Mouse (Mus musculus): Measurements from ENCODE around the gene Capza2. TPM values are rescaled to one million over a fixed set of nuclear protein-coding genes. Genes with fewer than 3 reads are reported as not detected.
A peak's percentile ranks its signal among the peaks of the same experiment; 100 is the strongest.

The Capza2 gene
- polyA plus RNA-seq, 1 experiment from 2014 or later, result 89.8 TPM

DNA sequence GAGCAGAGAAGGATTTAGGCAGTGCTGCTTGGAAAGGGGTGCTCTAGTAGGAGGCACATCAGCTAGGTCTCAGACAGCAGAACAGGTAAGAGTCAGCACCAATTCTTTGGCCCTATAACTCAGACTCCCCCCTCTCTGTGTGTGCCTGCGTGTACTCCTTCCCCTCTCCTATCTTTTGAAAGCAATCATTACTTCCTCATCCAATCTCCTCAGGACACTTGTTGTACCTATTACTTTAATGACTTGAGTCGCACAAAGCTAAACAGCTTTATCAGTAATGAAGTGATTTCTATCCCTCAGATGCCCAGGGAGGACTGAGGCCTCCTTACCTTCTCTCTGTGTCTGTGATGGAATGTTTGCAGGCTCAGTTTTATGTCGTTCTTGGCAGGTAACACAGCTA lies 10.1 kb downstream of the Capza2 start:
- 19% methylated on average over 3 of the region's 3 CpGs for WGBS (ENCODE audit: insufficient replicate concordance)
- no peak overlapping the region for H3K4me2 ChIP-seq
- no peaks in the 10 kb centered on the region for H3K9me3 ChIP-seq (replicated peaks)
- H3K27me3 ChIP-seq, result no peaks in the 10 kb centered on the region
- H3K4me3 ChIP-seq (replicated peaks), result no peak overlapping the region
- H3K4me1 ChIP-seq (replicated peaks), result peaks cover 27% of the 10 kb centered on the region
- no peak for ATAC-seq (ENCODE audit: insufficient read depth)
- H3K9ac ChIP-seq, result no peak overlapping the region
- peaks cover 22% of the 10 kb centered on the region for H3K36me3 ChIP-seq (replicated peaks)
- H3K27ac ChIP-seq (replicated peaks), result no peak overlapping the region

- Histone ChIP-seq H3K9ac (no peak overlapping the region), H3K36me3 (replicated peaks) (peaks cover 52% of the 10 kb centered on the region), H3K4me1 (replicated peaks) (0 out of 2 replicates have a peak, but pooled peaks cover 2% of the 10 kb centered on the region), H3K4me3 (replicated peaks) (no peak overlapping the region), H3K9me3 (replicated peaks) (no peaks in the 10 kb centered on the region), H3K4me2 (no peak overlapping the region), H3K27ac (replicated peaks) (no peak overlapping the region), H3K27me3 (no peaks in the 10 kb centered on the region)
- WGBS (ENCODE audit: insufficient replicate concordance), result 56% methylated on average over 2 of the region's 2 CpGs
- ATAC-seq (ENCODE audit: insufficient read depth), result no peak
Measured at GRCm38 (mm10) chr6:17652132-17652531, 16.1 kb downstream of the Capza2 start.

GRCm38 (mm10) chr6:17655080-17655479 lies 19.0 kb downstream of the Capza2 start:
- no peaks in the 10 kb centered on the region for H3K9me3 ChIP-seq (replicated peaks)
- H3K4me1 ChIP-seq (replicated peaks), result 0 out of 2 replicates have a peak, but pooled peaks cover 2% of the 10 kb centered on the region
- no peaks in the 10 kb centered on the region for H3K27me3 ChIP-seq
- WGBS (ENCODE audit: insufficient replicate concordance), result 46% methylated on average over 2 of the region's 2 CpGs
- H3K36me3 ChIP-seq (replicated peaks), result peaks cover 50% of the 10 kb centered on the region
- no peak for ATAC-seq (ENCODE audit: insufficient read depth)
- H3K27ac ChIP-seq (replicated peaks), result no peak overlapping the region
- no peak overlapping the region for H3K4me2 ChIP-seq
- no peak overlapping the region for H3K4me3 ChIP-seq (replicated peaks)
- H3K9ac ChIP-seq, result no peak overlapping the region

- H3K36me3 ChIP-seq (replicated peaks), result peaks cover 56% of the 10 kb centered on the region
- no peak overlapping the region for H3K4me2 ChIP-seq
- whole genome bisulfite sequencing (ENCODE audit: insufficient replicate concordance), result 69% methylated on average over 1 of the region's 1 CpGs
- no peaks in the 10 kb centered on the region for H3K9me3 ChIP-seq (replicated peaks)
- H3K4me3 ChIP-seq (replicated peaks), result no peak overlapping the region
- H3K27me3 ChIP-seq, result no peaks in the 10 kb centered on the region
- H3K9ac ChIP-seq, result no peak overlapping the region
- no peak overlapping the region for H3K27ac ChIP-seq (replicated peaks)
- ATAC-seq (ENCODE audit: insufficient read depth), result no peak
- 0 out of 2 replicates have a peak, but pooled peaks cover 2% of the 10 kb centered on the region for H3K4me1 ChIP-seq (replicated peaks)
Measured at GRCm38 (mm10) chr6:17657308-17657707, 21.3 kb downstream of the Capza2 start.

GRCm38 (mm10) chr6:17665348-17665747 lies 29.3 kb downstream of the Capza2 start:
- H3K27ac ChIP-seq (replicated peaks), result no peak overlapping the region
- no peak for ATAC-seq (ENCODE audit: insufficient read depth)
- H3K4me2 ChIP-seq, result no peak overlapping the region
- no peaks in the 10 kb centered on the region for H3K27me3 ChIP-seq
- H3K9me3 ChIP-seq (replicated peaks), result no peaks in the 10 kb centered on the region
- no peak overlapping the region for H3K4me3 ChIP-seq (replicated peaks)
- no peak overlapping the region for H3K9ac ChIP-seq
- peaks cover 65% of the 10 kb centered on the region for H3K36me3 ChIP-seq (replicated peaks)
- H3K4me1 ChIP-seq (replicated peaks), result no peaks in the 10 kb centered on the region
- WGBS (ENCODE audit: insufficient replicate concordance), result 87% methylated on average over 7 of the region's 7 CpGs

DNA sequence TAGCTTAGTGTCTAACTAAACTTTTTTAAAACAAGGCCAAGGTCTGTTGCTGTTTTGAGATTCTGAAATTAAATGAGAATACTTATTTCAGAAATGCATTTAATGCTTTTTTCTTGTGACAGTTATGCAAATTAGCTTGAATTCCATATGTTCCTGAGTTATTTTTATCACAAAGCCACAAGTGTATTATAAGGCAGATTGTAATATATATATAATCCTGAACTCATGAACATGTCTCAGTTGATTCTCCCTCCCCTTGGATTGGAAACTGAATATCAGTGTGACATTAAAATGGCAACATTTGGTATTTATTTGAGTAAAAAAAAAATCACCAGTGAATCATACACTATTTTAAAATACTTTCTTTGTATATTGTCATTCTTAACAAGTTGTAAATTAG lies 30.0 kb downstream of the Capza2 start:
- Histone ChIP-seq H3K9me3 (replicated peaks) (no peaks in the 10 kb centered on the region), H3K4me2 (no peak overlapping the region), H3K9ac (no peak overlapping the region), H3K4me3 (replicated peaks) (no peak overlapping the region), H3K4me1 (replicated peaks) (no peaks in the 10 kb centered on the region), H3K27ac (replicated peaks) (no peak overlapping the region), H3K36me3 (replicated peaks) (peaks cover 61% of the 10 kb centered on the region), H3K27me3 (no peaks in the 10 kb centered on the region)
- ATAC-seq (ENCODE audit: insufficient read depth), result no peak

- Histone ChIP-seq H3K4me1 (replicated peaks) (no peaks in the 10 kb centered on the region), H3K4me3 (replicated peaks) (no peak overlapping the region), H3K27me3 (no peaks in the 10 kb centered on the region), H3K27ac (replicated peaks) (no peak overlapping the region), H3K9me3 (replicated peaks) (no peaks in the 10 kb centered on the region), H3K36me3 (replicated peaks) (peaks cover 45% of the 10 kb centered on the region), H3K4me2 (no peak overlapping the region), H3K9ac (no peak overlapping the region)
- no peak for ATAC-seq (ENCODE audit: insufficient read depth)
- 80% methylated on average over 3 of the region's 3 CpGs for WGBS (ENCODE audit: insufficient replicate concordance)
Measured at GRCm38 (mm10) chr6:17667813-17668212, 31.8 kb downstream of the Capza2 start.

GRCm38 (mm10) chr6:17668334-17668733 lies 32.3 kb downstream of the Capza2 start:
- no peaks in the 10 kb centered on the region for H3K9me3 ChIP-seq (replicated peaks)
- WGBS (ENCODE audit: insufficient replicate concordance), result 90% methylated on average over 12 of the region's 12 CpGs
- H3K27me3 ChIP-seq, result no peaks in the 10 kb centered on the region
- no peaks in the 10 kb centered on the region for H3K4me1 ChIP-seq (replicated peaks)
- no peak overlapping the region for H3K4me3 ChIP-seq (replicated peaks)
- H3K4me2 ChIP-seq, result no peak overlapping the region
- no peak overlapping the region for H3K27ac ChIP-seq (replicated peaks)
- H3K9ac ChIP-seq, result no peak overlapping the region
- ATAC-seq (ENCODE audit: insufficient read depth), result no peak
- H3K36me3 ChIP-seq (replicated peaks), result peaks cover 40% of the 10 kb centered on the region

- no peak for ATAC-seq (ENCODE audit: insufficient read depth)
- Histone ChIP-seq H3K9ac (no peak overlapping the region), H3K27me3 (no peaks in the 10 kb centered on the region), H3K4me3 (replicated peaks) (no peak overlapping the region), H3K9me3 (replicated peaks) (no peaks in the 10 kb centered on the region), H3K4me1 (replicated peaks) (no peaks in the 10 kb centered on the region), H3K27ac (replicated peaks) (no peak overlapping the region), H3K36me3 (replicated peaks) (peaks cover 31% of the 10 kb centered on the region), H3K4me2 (no peak overlapping the region)
- WGBS (ENCODE audit: insufficient replicate concordance), result 63% methylated on average over 2 of the region's 2 CpGs
Measured at GRCm38 (mm10) chr6:17669826-17670225, 33.8 kb downstream of the Capza2 start.

- peak; percentile 58; the same call in 1 of the 2 replicates for ATAC-seq (ENCODE audit: insufficient read depth)
- Histone ChIP-seq H3K36me3 (replicated peaks) (no peaks in the 10 kb centered on the region), H3K27me3 (no peaks in the 10 kb centered on the region), H3K4me1 (replicated peaks) (peaks cover 10% of the 10 kb centered on the region), H3K9ac (no peak overlapping the region), H3K4me3 (replicated peaks) (no peak overlapping the region), H3K4me2 (no peak overlapping the region), H3K9me3 (replicated peaks) (no peaks in the 10 kb centered on the region), H3K27ac (replicated peaks) (no peak overlapping the region)
- 20% methylated on average over 12 of the region's 12 CpGs for WGBS (ENCODE audit: insufficient replicate concordance)
Measured at GRCm38 (mm10) chr6:17675019-17675756, 39.2 kb downstream of the Capza2 start.

DNA sequence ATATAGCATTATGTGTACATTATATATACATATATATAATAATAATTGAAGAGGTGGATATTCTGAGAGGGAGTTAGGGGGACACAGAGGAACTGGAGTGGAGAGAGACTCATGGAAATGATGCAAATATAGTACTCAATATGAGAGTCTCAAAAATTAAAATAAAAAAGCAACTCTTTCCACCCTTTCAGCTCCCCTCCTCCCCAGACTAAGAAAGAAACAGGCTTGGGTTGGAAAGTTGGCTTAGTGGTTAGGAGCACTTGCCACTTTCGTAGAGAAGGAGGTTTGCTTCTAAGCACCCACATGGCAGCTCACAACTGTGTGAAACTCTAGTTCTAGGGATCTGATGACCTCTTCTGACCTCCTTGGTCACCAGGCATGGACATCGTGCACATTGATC lies 41.0 kb downstream of the Capza2 start:
- Histone ChIP-seq H3K36me3 (replicated peaks) (no peaks in the 10 kb centered on the region), H3K27me3 (no peaks in the 10 kb centered on the region), H3K4me2 (no peak overlapping the region), H3K4me1 (replicated peaks) (peaks cover 23% of the 10 kb centered on the region), H3K27ac (replicated peaks) (no peak overlapping the region), H3K9ac (no peak overlapping the region), H3K4me3 (replicated peaks) (no peak overlapping the region), H3K9me3 (replicated peaks) (no peaks in the 10 kb centered on the region; the same call in 1 of the 2 replicates)
- WGBS (ENCODE audit: insufficient replicate concordance), result 55% methylated on average over 2 of the region's 2 CpGs
- no peak for ATAC-seq (ENCODE audit: insufficient read depth)

All from liver, embryonic 15.5 days (tissue).